Mouse (Mus musculus) liver, embryonic 11.5 days (tissue): ENCODE measurements around the gene Klhl25. TPM values are rescaled to one million over a fixed set of nuclear protein-coding genes. Genes with fewer than 3 reads are reported as not detected.
"Not testable (repeated sequence)": the region's sequence is repeated elsewhere in the genome, so short reads cannot be mapped to it uniquely, and the experiment has no call there.

ENCODE experiments used
- ATAC-seq: fragments of 200-750 bp; cut with Nextera tagmentation; replicated peaks from 2 replicates; pipeline ENCODE4 v1.8.0; 2017; ENCODE audit warnings: moderate number of reproducible peaks, mild to moderate bottlenecking, moderate TSS enrichment, moderate library complexity; ENCODE audit not compliant: low FRiP score
- DNase-seq: peaks from one replicate; pipeline ENCODE4 v3.0.0-alpha.2; 2017; ENCODE audit warnings: low spot score
- H3K27ac ChIP-seq: fragments of 300-500 bp; sonication (generic); 2 replicates; pipeline ENCODE4 v1.5.1; 2014; ENCODE audit warnings: mild to moderate bottlenecking, low read depth, low read length, control low read depth
- H3K27me3 ChIP-seq: fragments of 300-500 bp; sonication (generic); replicated peaks from 2 replicates; pipeline ENCODE4 v1.6.1; 2014; ENCODE audit warnings: low read length, mixed read lengths; ENCODE audit not compliant: control insufficient read depth, insufficient read depth
- H3K36me3 ChIP-seq: fragments of 300-500 bp; sonication (generic); 2 replicates; pipeline ENCODE4 v1.6.1; 2014; ENCODE audit warnings: mild to moderate bottlenecking, low read length, moderate library complexity, mixed read lengths; ENCODE audit not compliant: control insufficient read depth, insufficient read depth
- H3K4me1 ChIP-seq: fragments of 300-500 bp; sonication (generic); replicated peaks from 2 replicates; pipeline ENCODE4 v1.6.1; 2014; ENCODE audit warnings: low read length, mixed read lengths; ENCODE audit not compliant: control insufficient read depth, insufficient read depth
- H3K4me2 ChIP-seq: fragments of 300-500 bp; sonication (generic); 2 replicates; pipeline ENCODE4 v1.6.1; 2014; ENCODE audit warnings: mild to moderate bottlenecking, control low read depth, moderate library complexity
- H3K4me3 ChIP-seq: fragments of 300-500 bp; sonication (generic); 2 replicates; pipeline ENCODE4 v1.5.1; 2014; ENCODE audit warnings: low read depth, low read length, control low read depth
- H3K9ac ChIP-seq: fragments of 300-500 bp; sonication (generic); 2 replicates; pipeline ENCODE4 v1.6.1; 2014; ENCODE audit warnings: low read depth, low read length, control low read depth
- H3K9me3 ChIP-seq: fragments of 300-500 bp; sonication (generic); 2 replicates; pipeline ENCODE4 v1.6.1; 2016; ENCODE audit warnings: low read length, inconsistent platforms, mixed read lengths; ENCODE audit not compliant: control insufficient read depth
- WGBS: fragments of 180-500 bp; shearing (Covaris S2); extraction: QIAGEN DNeasy Blood & Tissue Kit; methylation state at CpG from one replicate; pipeline ENCODE4 v1.1.7; 2014; 5-methylcytosine and 5-hydroxymethylcytosine counted together
- polyA plus RNA-seq: library from polyadenylated mRNA; unstranded; fragments of >200 nt; fragmentation: Nextera tagmentation; extraction: Ambion mirVana; gene quantifications from 2 replicates; pipeline ENCODE4 v1.2.1, GENCODE M21; 2014

The Klhl25 gene
- polyA plus RNA-seq, 1 experiment from 2014 or later: 11.6 TPM

DNA sequence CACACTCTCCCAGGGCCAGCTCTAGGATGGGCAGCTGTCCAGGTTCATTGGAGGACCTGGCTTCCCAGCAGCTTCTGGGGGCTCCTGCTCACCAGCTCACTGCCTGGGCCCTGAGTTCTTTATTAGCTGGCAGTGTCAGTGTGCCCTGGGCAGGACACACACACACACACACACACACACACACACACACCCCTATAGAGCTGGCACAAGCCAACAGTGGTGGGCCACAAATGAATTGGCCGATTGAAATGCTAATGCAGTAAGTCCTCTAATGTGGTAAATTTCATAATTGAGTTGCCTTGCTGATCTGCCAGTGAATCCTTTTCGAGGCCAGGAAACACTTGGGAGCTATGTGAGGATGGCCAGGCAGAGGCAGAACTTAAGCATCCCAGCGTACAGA is 2.3 kb downstream of the Klhl25 start:
- H3K4me2 ChIP-seq, H3K9ac ChIP-seq, DNase-seq, H3K27me3 ChIP-seq, H3K27ac ChIP-seq, H3K9me3 ChIP-seq, H3K36me3 ChIP-seq, H3K4me3 ChIP-seq, ATAC-seq: not testable (repeated sequence)
- peaks cover 28% of the 10 kb centered on the region for H3K4me1 ChIP-seq
- 100% methylated on average over 1 of the region's 3 CpGs for WGBS

DNA sequence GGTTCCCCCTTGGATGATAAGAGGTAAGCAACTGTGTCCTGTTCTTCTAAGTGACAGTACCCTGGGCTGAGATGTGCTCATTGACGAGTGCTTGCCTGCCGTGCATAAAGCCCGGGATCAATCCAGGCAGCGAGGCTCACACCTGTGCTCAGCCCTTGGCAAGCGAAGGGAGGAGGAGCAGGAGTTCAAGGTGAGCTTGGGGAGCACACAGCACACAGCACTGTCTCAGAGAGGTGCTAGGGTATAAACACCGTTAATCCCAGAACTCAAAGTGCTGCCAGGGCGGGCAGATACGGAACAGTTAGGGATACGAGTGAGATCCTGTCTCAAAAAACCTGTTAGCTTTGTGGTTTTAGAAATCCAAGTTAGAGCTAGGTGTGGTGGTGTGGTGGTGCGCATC is 3.2 kb downstream of the Klhl25 start:
- H3K4me1 ChIP-seq: peaks cover 36% of the 10 kb centered on the region
- no peaks in the 10 kb centered on the region for H3K36me3 ChIP-seq

DNA sequence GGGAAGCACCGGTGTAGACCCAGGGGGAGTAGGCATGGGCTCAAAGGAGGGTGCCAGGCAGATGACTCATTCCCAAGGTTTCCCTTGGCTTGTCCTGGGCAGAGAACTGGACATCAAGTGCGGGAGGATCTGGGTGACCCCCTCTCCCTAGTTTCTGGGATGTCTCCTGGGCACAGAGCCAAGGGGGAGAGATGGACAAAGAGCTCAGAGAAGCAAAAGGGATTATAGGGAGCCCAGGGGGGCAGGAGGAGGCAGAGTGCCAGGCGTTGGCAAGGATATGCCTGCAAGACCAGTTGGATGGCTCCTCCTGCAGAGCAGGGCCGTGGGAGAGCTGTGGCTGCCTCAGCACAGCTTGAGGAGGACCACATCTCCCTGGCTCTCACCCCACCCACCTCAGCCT is 4.3 kb downstream of the Klhl25 start:
- peaks cover 36% of the 10 kb centered on the region for H3K4me1 ChIP-seq
- no peaks in the 10 kb centered on the region for H3K9me3 ChIP-seq
- no peaks in the 10 kb centered on the region for H3K27me3 ChIP-seq
- no peak overlapping the region for H3K4me2 ChIP-seq
- no peak overlapping the region; the same call in 1 of the 2 replicates for H3K27ac ChIP-seq
- H3K9ac ChIP-seq: no peak overlapping the region
- WGBS: 73% methylated on average over 4 of the region's 4 CpGs
- no peaks in the 10 kb centered on the region for H3K36me3 ChIP-seq
- H3K4me3 ChIP-seq: no peak overlapping the region
- DNase-seq: no peak
- ATAC-seq: no peak

More for the DNA sequence above, 3.2 kb downstream of the Klhl25 start:
- Histone ChIP-seq H3K27me3 (no peaks in the 10 kb centered on the region), H3K9me3 (no peaks in the 10 kb centered on the region), H3K4me3 (no peak overlapping the region), H3K27ac (no peak overlapping the region), H3K4me2 (no peak overlapping the region), H3K9ac (no peak overlapping the region)
- DNase-seq (no peak), ATAC-seq (no peak)
- 84% methylated on average over 10 of the region's 10 CpGs for WGBS

DNA sequence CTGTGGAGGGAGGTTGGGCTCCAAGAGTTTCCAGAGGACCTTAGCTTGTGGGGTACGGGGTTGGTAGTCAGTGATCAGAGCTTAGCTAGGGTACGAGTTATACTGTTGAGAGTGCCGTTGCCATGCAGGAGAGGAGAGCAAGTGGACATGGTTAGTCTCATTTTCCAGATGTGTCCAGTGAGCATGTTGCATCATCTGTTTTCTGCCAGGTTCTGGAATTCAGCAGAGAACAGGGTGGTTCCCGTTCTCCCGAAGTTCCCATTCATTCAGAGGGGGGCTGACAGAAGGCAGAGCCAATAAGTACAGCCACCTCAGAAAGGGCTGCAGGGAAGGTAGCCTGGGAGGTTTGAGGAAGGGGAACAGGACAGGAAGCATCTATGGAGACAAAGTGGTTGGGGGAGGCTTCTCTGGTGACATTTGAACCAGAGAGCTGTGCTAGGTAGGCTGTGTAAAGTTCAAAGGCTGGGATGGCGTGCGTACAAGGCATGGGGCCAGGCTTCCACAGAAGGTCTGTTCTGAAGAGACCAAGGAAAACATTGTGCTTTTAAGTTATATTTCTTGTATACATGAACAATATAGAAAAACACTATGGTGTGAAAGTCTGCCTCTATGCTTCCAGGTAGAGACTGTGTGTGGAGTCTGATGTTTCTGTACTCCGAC is 5.2 kb downstream of the Klhl25 start:
- no peak for DNase-seq
- H3K4me2 ChIP-seq: no peak overlapping the region
- 73% methylated on average over 8 of the region's 8 CpGs for WGBS
- no peaks in the 10 kb centered on the region for H3K36me3 ChIP-seq
- H3K4me3 ChIP-seq: no peak overlapping the region
- H3K27ac ChIP-seq: no peak overlapping the region; the same call in 1 of the 2 replicates
- no peak for ATAC-seq
- 0 out of 2 replicates have a peak overlapping the region, but pooled peaks have one; percentile 12 for H3K9ac ChIP-seq
- no peaks in the 10 kb centered on the region for H3K9me3 ChIP-seq
- H3K4me1 ChIP-seq: peaks cover 36% of the 10 kb centered on the region
- H3K27me3 ChIP-seq: no peaks in the 10 kb centered on the region

DNA sequence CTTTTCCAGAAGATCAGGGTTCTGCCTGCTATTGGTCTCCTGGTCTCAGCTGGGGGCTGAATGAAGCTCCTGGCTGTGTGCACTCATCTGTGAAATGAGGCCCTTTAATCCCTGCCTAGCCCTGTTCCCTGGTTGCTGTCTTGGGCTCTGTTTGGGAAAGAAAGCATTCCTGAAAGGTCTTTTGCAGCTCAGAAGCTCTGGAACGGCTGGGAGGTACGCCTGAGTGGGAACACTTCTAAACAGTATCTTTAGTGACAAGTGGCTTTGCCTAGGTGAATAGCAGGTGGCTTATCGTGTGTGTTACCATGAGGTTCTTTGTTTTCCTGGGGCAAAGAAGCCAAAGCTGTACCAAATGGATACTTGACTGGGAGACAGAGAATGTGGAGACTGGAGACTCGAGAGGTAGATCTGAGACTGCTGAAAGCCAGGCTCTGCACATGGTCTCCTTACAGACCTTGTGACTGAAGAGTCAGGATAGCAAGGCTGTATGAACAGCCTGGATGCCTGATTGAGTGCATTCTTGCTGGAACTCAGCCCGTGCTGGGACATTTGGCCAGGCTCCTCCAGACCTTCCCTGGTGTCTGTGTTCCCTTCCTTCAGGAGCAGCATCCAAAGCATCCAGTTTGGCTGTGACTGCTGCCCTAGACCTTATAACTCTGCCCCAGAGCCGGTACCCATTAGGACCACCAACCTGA is 6.3 kb downstream of the Klhl25 start:
- no peak for DNase-seq
- Histone ChIP-seq H3K4me2 (no peak overlapping the region), H3K27me3 (no peaks in the 10 kb centered on the region), H3K4me3 (no peak overlapping the region), H3K4me1 (peaks cover 32% of the 10 kb centered on the region), H3K27ac (0 out of 2 replicates have a peak overlapping the region, but pooled peaks have one; percentile 8), H3K36me3 (0 out of 2 replicates have a peak, but pooled peaks cover 2% of the 10 kb centered on the region), H3K9me3 (no peaks in the 10 kb centered on the region), H3K9ac (no peak overlapping the region)
- 75% methylated on average over 6 of the region's 6 CpGs for WGBS
- no peak for ATAC-seq

DNA sequence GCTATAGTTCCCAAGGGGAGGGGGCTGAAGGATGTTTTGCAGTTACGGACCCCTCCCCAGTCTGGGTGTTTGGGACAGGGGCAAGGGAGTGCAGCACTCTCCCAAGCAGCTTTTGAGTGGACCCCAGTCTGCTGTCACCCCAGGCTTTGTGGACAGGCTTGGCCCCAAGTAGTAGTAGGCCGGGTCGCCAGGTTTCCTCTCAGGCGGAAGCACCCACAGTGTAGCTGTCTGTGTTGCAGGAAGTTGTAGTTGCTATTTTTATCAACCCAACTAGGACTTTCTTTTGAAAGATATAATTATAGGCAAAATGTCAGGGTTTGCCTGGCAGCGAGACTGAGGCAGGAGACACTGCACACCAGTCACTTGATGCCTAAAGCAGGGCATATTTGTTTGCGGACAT is 6.9 kb downstream of the Klhl25 start:
- Histone ChIP-seq H3K4me3 (no peak overlapping the region), H3K36me3 (0 out of 2 replicates have a peak, but pooled peaks cover 4% of the 10 kb centered on the region), H3K9ac (no peak overlapping the region), H3K27ac (no peak overlapping the region), H3K9me3 (no peaks in the 10 kb centered on the region), H3K27me3 (no peaks in the 10 kb centered on the region), H3K4me2 (peak overlapping the region; percentile 33; the same call in 1 of the 2 replicates), H3K4me1 (peaks cover 29% of the 10 kb centered on the region)
- WGBS: 66% methylated on average over 6 of the region's 6 CpGs
- DNase-seq (no peak), ATAC-seq (no peak)

DNA sequence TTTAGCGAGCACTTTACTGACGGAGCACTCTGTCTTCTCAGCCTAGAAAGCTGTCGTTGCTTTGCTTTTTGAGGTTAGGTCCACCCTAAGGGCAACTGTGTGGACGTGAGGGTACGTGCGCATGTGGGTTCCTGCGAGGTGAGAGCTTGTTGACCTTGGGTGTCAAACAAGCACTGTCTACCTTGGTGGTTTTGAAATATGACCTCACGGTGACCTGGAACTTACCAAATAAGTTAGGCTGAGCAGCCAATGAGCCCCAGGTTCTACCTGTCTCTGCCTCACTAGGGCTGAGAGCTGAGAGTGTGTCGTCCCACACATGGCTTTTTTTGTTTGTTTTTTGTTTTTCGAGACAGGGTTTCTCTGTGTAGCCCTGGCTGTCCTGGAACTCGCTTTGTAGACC is 8.1 kb downstream of the Klhl25 start:
- peak; percentile 48; the same call in 1 of the 2 replicates for ATAC-seq
- 84% methylated on average over 11 of the region's 11 CpGs for WGBS
- peaks cover 29% of the 10 kb centered on the region for H3K4me1 ChIP-seq

DNA sequence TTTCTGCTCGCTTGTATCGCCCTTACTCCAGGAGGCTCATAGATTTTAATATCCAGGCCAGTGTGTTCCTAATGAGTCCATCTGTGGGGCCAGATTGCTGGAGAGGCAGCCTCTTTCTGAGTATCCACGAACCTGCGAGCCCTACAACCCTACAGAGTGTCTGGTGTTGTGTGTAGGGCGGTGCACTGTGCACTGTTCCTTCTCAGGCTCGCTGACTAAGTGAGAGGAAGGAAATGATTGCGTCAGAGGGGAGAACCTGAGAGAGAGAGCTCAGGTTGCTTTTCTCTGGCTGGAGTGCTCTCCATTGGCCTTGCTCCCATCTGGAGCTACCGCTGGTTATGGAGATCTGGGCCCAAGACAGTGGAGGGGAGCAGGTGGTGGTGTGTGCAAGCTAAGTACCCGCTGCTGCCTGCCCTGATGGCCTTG is 11.7 kb downstream of the Klhl25 start:
- H3K4me2 ChIP-seq: no peak overlapping the region
- H3K9me3 ChIP-seq: no peaks in the 10 kb centered on the region; the same call in 1 of the 2 replicates
- peaks cover 33% of the 10 kb centered on the region for H3K4me1 ChIP-seq
- H3K9ac ChIP-seq: no peak overlapping the region
- no peaks in the 10 kb centered on the region for H3K27me3 ChIP-seq
- no peak for DNase-seq
- WGBS: 80% methylated on average over 9 of the region's 9 CpGs
- no peak overlapping the region for H3K4me3 ChIP-seq
- H3K27ac ChIP-seq: no peak overlapping the region
- peaks cover 10% of the 10 kb centered on the region; the same call in 1 of the 2 replicates for H3K36me3 ChIP-seq
- ATAC-seq: no peak

More for the DNA sequence above, 8.1 kb downstream of the Klhl25 start:
- H3K4me3 ChIP-seq: no peak overlapping the region
- H3K9me3 ChIP-seq: no peaks in the 10 kb centered on the region
- H3K4me2 ChIP-seq: no peak overlapping the region
- DNase-seq: no peak
- H3K27me3 ChIP-seq: no peaks in the 10 kb centered on the region
- H3K27ac ChIP-seq: peak overlapping the region; percentile 39
- 0 out of 2 replicates have a peak, but pooled peaks cover 4% of the 10 kb centered on the region for H3K36me3 ChIP-seq
- no peak overlapping the region for H3K9ac ChIP-seq
